Mouse (Mus musculus) skeletal muscle tissue, postnatal 0 days (tissue): ENCODE results near the gene Arf5. TPM values are rescaled to one million over a fixed set of nuclear protein-coding genes. Genes with fewer than 3 reads are reported as not detected.

ENCODE experiments used
- polyA plus RNA-seq: library from polyadenylated mRNA; unstranded; fragments of >200 nt; fragmentation: Nextera tagmentation; extraction: Ambion mirVana; gene quantifications from 2 replicates; pipeline ENCODE4 v1.2.1, GENCODE M21; 2015

Arf5 gene
- 172 and 211 TPM in 2 replicates for polyA plus RNA-seq

GRCm38 (mm10) chr6:28423313-28423712, at the start of gene Arf5:
TSS of gene Arf5 (plus strand) at chr6:28423560.

GRCm38 (mm10) chr6:28397681-28398203, 25.6 kb upstream of the Arf5 start, which contains the start of gene Zfp800:
TSS of gene Zfp800 (minus strand) at chr6:28398005.

GRCm38 (mm10) chr6:28427096-28427839, 3.9 kb downstream of the Arf5 start, which contains the start of gene Fscn3:
TSS of gene Fscn3 (plus strand) at chr6:28427789.

GRCm38 (mm10) chr6:28428290-28428689, 4.9 kb downstream of the Arf5 start, which contains the start of gene Gcc1:
TSS of gene Gcc1 (minus strand) at chr6:28428390.

GRCm38 (mm10) chr6:28449253-28449652, 25.9 kb downstream of the Arf5 start, which contains the start of gene Pax4:
TSS of gene Pax4 (minus strand) at chr6:28449353.

GRCm38 (mm10) chr6:28474839-28475238, 51.5 kb downstream of the Arf5 start, which contains the start of gene Snd1:
TSS of gene Snd1 (plus strand) at chr6:28475139.

Other genes with a start within 250 kb of the Arf5 start
- gene Zfp800, start 25.6 kb upstream of the Arf5 start, polyA plus RNA-seq, result 10.5 and 11.8 TPM in 2 replicates
- gene Fscn3, start 4.2 kb downstream of the Arf5 start, polyA plus RNA-seq, result not detected in 2 replicates
- 4.8 and 5.2 TPM in 2 replicates for gene Gcc1, start 4.8 kb downstream of the Arf5 start, polyA plus RNA-seq
- gene Pax4, start 25.8 kb downstream of the Arf5 start, polyA plus RNA-seq, result not detected in 2 replicates
- 37.3 and 42.5 TPM in 2 replicates for gene Snd1, start 51.6 kb downstream of the Arf5 start, polyA plus RNA-seq